Mouse (Mus musculus) left cerebral cortex, postnatal 4 days (tissue): Measurements from ENCODE around the gene Aak1. TPM values are rescaled to one million over a fixed set of nuclear protein-coding genes. Genes with fewer than 3 reads are reported as not detected.

Experiments
- DNase-seq: peaks from one replicate; pipeline ENCODE4 v3.0.0-alpha.2; 2022
- intact Hi-C: fragments of 180-260 bp; cut with DNase I; formaldehyde crosslinking; loops from one replicate; pipeline ENCODE4 v1.15.1; 2025
- total RNA-seq, 2 experiments: library from RNA; stranded (reverse); gene quantifications; 2 replicates each; pipeline ENCODE4 v1.2.3; 2021

The Aak1 gene
- total RNA-seq: 100 to 1,000 TPM; 165 to 166 TPM

GRCm38 (mm10) chr6:86848915-86849644 is at the start of gene Aak1:
TSS of gene Aak1 (plus strand) at chr6:86849517.
- DNase-seq: peak; percentile 94
- intact Hi-C loops: loop anchor here (2.0 to 10.0 kb wide), 2 partner anchors 30 to 146 kb away; no protein-coding TSS in a partner anchor

DNA sequence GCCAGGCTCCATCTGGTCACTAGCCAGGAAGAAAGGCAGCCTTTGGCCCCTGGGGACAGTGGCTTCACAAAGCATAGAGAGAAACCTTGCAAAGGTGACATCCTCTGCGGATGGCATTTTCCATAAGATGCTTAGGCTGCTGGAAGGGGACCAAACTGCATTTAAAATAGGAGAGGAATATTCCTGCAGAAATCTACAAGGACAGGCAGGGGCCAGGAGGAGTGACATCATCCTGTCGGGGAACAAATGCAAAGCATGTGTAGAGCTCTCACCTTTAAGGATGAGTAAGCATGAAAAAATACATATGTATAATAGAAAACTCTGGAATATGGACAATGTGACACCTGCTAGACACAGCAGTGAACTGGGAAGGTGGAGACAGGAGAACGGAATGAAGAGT is 48.9 kb upstream of the Aak1 start:
- DNase-seq: no peak
- intact Hi-C loops: no loop called here

GRCm38 (mm10) chr6:86801431-86801830 is 47.9 kb upstream of the Aak1 start:
- intact Hi-C loops: no loop called here
- no peak for DNase-seq

DNA sequence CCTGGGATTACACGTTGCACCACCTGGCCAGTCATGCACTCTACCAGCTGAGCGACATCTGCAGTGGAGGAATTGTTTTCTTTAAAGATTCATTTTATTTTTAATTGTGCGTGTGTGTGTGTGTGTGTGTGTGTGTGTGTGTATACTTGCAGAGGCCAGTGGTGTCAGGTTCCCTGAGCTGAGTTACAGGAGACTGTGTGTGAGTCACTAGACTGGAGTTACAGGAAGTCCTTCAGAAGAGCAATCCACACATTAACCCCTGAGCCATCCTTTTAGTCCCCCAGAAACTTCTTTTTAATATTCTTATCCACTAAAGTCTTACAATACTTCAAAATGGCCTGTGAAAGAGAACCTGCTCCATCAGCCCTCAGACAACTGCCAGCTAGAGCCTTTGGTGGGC is 44.7 kb upstream of the Aak1 start:
- no peak for DNase-seq
- intact Hi-C loops: no loop called here

- intact Hi-C loops: loop anchor here (2.0 kb wide), 1 partner anchor 60 kb away; no protein-coding TSS in a partner anchor
- DNase-seq: peak; percentile 64
Measured at GRCm38 (mm10) chr6:86806455-86807086, 42.7 kb upstream of the Aak1 start.

DNA sequence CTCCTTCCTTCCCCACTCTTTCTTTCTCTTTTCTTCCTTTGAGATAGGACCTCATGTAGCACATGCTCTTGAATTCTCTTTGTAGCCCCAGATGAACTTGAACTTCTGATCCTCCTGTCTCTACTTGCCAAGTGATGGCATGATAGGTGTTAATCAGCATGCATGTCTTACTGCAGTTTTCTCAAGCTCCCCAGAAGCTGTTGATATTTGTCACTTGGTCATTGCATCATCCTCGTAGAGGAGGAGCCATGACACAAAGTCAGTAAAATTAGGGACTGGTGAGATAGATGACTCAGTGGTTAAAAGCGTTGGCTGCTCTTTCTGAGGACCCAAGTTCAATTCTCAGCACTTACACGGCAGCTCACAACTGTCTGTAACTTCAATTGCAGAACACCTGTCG is 36.4 kb upstream of the Aak1 start:
- no peak for DNase-seq
- intact Hi-C loops: no loop called here

- intact Hi-C loops: no loop called here
- peak; percentile 37 for DNase-seq
Measured at GRCm38 (mm10) chr6:86813341-86813740, 36.0 kb upstream of the Aak1 start.

DNA sequence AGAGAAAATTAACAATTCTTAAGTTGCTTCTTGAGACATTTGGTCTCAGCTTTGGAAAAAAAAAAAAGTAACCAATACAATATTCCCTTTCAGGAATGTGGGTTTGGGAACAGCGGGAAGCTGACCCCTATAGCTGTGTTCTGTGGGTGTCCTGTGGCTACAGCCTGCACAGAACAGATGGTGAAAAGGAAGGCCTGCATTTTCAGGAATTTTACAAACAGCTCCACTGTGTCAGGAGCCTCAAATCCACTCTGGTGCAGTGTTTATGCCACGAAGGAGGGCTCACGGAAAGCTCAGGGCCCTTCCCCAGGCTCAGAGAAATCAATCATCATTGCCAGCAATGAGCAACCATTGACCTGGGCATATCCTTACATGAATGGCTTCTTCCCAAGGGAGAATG is 34.4 kb upstream of the Aak1 start:
- no peak for DNase-seq
- intact Hi-C loops: no loop called here

DNA sequence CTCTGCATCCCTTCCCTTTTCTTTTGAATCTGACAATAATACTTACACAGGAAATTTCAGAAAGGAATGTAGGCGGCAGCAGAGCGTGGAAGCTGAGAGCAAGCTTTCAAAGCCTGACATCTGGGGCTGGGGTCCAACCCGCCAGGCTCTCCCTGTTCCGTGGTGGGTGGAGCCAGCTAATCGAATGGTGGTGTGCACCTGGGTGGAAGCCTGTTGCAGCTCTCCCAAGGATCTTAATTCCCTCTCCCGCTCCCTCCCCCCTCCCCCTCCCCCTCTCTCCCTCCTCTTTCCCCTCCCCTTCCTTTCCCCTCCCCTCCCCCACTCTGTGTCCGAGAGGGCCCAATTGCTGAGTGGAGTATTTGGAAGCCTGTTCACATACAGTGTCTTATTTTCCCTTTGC is 33.9 kb upstream of the Aak1 start:
- intact Hi-C loops: no loop called here
- DNase-seq: no peak

DNA sequence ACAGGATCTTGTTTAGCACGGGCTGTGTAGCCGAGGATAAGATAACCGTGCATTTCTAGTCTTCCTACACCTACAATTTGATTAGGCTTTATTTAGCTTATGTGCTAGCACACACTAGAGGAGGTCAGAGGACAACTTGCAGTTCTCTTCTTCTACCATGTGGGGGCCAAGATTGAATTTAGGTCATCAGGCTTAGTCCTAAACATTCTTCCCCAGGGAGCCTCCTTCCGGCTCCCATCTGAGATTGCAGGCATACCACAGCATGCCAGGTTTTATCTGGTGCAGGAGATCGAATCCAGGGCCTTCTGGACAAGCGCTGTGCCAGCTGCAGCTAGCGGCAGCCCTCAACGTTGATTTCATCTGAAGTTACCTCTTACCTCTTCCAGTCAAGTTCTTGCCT is 32.7 kb upstream of the Aak1 start:
- intact Hi-C loops: no loop called here

DNA sequence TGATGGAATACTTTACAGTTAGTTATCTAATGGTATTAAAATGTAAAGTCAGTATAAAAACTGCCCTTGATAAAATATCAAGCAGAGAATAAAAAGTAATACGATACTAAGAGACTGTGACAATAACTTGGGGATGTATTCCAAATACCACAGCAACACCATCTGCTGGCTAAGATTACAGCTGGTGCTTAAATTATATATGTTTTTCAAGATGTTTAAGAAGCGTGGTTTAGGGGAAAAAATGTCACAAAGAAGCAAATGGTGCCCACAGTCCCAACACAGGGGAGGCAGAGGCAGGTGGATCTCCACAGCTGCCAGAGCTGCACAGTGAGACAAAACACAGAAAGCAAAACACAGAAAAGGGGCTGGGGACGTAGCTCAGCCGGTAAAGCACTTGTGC is 30.4 kb upstream of the Aak1 start:
- intact Hi-C loops: loop anchor here (2.0 kb wide), 1 partner anchor 30 kb away; the partner anchor contains the start of gene Aak1
- no peak for DNase-seq

More for the DNA sequence above, 32.7 kb upstream of the Aak1 start:
- DNase-seq: no peak

DNA sequence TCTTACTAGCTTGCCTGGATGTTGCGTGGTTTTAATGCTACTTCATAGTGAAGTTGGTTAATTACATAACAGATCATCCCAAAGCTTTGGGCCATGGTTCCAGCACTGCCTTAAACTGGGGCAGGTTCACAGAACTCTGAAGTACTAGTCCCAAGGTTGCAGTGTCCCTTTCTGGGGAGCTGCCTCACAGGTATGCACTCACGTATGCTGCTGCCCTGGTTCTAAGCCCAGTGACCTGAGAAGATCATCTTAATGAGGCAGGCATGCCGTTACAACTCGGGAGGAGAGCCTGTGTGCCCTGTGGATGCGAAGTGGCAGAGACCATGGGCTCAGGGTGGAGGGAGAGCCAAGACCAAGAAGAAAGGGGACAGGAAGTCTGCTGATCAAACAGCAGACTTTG is 29.4 kb upstream of the Aak1 start:
- no peak for DNase-seq
- intact Hi-C loops: loop anchor here (2.0 kb wide), 1 partner anchor 29 kb away; the partner anchor contains the start of gene Aak1

- intact Hi-C loops: no loop called here
- DNase-seq: no peak
Measured at GRCm38 (mm10) chr6:86820690-86821089, 28.6 kb upstream of the Aak1 start.

GRCm38 (mm10) chr6:86822285-86823050 is 26.8 kb upstream of the Aak1 start:
- intact Hi-C loops: no loop called here
- DNase-seq: peak; percentile 23

GRCm38 (mm10) chr6:86823051-86823431 is 26.3 kb upstream of the Aak1 start:
- DNase-seq: no peak
- intact Hi-C loops: no loop called here

- intact Hi-C loops: no loop called here
- no peak for DNase-seq
Measured at GRCm38 (mm10) chr6:86823824-86824223, 25.5 kb upstream of the Aak1 start.

- intact Hi-C loops: no loop called here
- no peak for DNase-seq
Measured at GRCm38 (mm10) chr6:86824401-86824800, 24.9 kb upstream of the Aak1 start.

DNA sequence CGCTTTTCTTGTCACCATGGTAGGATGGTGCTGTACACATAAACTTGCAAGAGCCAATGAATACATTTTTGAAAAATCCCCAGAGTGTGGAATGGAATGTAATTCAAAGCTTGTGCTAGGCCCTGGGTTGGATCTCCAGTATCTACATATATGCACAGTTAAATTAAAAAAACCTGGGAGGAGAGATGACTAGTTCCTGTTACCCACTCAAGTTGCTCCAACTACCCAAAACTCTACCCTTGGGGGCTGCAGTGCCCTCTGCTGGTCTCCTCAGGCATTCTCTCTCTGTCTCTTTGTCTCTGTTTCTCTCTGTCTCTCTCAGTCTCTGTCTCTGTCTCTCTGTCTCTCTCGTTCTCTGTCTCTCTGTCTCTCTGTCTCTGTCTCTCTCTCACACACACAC is 21.9 kb upstream of the Aak1 start:
- intact Hi-C loops: no loop called here
- DNase-seq: no peak

DNA sequence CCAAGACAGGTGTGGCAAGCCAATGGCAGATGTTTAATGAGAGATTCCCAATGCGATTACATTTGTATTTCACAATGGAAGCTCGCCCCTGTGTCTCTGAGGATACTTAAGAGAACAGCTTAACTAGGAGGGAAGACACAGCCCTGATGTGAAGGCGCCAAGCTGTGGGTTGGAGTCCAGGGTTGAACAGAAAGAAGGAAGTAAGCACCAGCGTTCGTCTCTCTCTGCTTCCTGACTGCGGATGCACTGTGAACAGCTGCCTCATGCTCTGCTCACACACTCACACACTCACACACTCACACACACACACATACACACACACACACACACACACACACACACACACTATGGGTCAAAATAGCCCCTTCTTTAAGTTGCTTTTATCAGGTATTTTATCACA is 19.5 kb upstream of the Aak1 start:
- no peak for DNase-seq
- intact Hi-C loops: no loop called here

- DNase-seq: no peak
- intact Hi-C loops: no loop called here
Measured at GRCm38 (mm10) chr6:86830738-86831500, 18.4 kb upstream of the Aak1 start.
